Comparison of ENCODE assay signal across 16 mouse cellular contexts in genomic region chr12:9579301-9580030, GRCm38 (mm10). TPM values are rescaled to one million over a fixed set of nuclear protein-coding genes. Genes with fewer than 3 reads are reported as not detected.
DNase-seq lines count a peak whose midpoint lies in the region; ATAC-seq and TF ChIP-seq lines count a peak whose summit lies in the region.
"Had no signal": no experiment of that assay in that cellular context is flagged by ENCODE, and none has a peak within 500 bp of the region (broad histone marks: within the 10 kb centered on the region; RNA-seq: fewer than 3 reads in every experiment).

No protein-coding gene starts in this region.

- no peak for ATAC-seq in hindbrain, embryonic 16.5 days
- no peak for ATAC-seq in neural tube, embryonic 15.5 days (ENCODE audit: low FRiP score)
- ATAC-seq in heart, postnatal 0 days (ENCODE audit: insufficient read depth, low read depth), result no peak
- ATAC-seq in stomach, postnatal 0 days (ENCODE audit: low FRiP score, low TSS enrichment), result no peak
- ATAC-seq: forebrain, embryonic 13.5 days had no signal

- H3K9me3 ChIP-seq in hindbrain, embryonic 10.5 days, result no peaks in the 10 kb centered on the region
- no peaks in the 10 kb centered on the region for H3K9me3 ChIP-seq in hindbrain, embryonic 16.5 days (ENCODE audit: control insufficient read depth, low read length)
- no peaks in the 10 kb centered on the region for H3K9me3 ChIP-seq in neural tube, embryonic 15.5 days (replicated peaks)
- H3K9me3 ChIP-seq in heart, postnatal 0 days (replicated peaks; ENCODE audit: control insufficient read depth, low read length), result no peaks in the 10 kb centered on the region
- no peaks in the 10 kb centered on the region for H3K9me3 ChIP-seq in stomach, postnatal 0 days (ENCODE audit: control insufficient read depth, low read length)
- H3K9me3 ChIP-seq: forebrain, embryonic 13.5 days had no signal

- H3K27me3 ChIP-seq in hindbrain, embryonic 10.5 days (ENCODE audit: insufficient read depth, poor library complexity, severe bottlenecking), result peaks cover 100% of the 10 kb centered on the region
- peaks cover 60% of the 10 kb centered on the region for H3K27me3 ChIP-seq in hindbrain, embryonic 16.5 days (replicated peaks; ENCODE audit: control insufficient read depth, insufficient read depth, low read length)
- H3K27me3 ChIP-seq in neural tube, embryonic 15.5 days (replicated peaks), result peaks cover 91% of the 10 kb centered on the region
- peaks cover 94% of the 10 kb centered on the region for H3K27me3 ChIP-seq in heart, postnatal 0 days (ENCODE audit: control insufficient read depth, insufficient read depth, low read length)
- H3K27me3 ChIP-seq in stomach, postnatal 0 days (ENCODE audit: control insufficient read depth, insufficient read depth, low read length), result peaks cover 10% of the 10 kb centered on the region

- WGBS in hindbrain, embryonic 10.5 days, result under 1% methylated on average over 31 of the region's 31 CpGs
- WGBS in hindbrain, embryonic 16.5 days, result 1% methylated on average over 31 of the region's 31 CpGs
- WGBS in neural tube, embryonic 15.5 days, result 2% methylated on average over 31 of the region's 31 CpGs
- 9% methylated on average over 31 of the region's 31 CpGs for WGBS in heart, postnatal 0 days
- WGBS in stomach, postnatal 0 days, result 35% methylated on average over 31 of the region's 31 CpGs

- H3K9ac ChIP-seq in hindbrain, embryonic 16.5 days (ENCODE audit: low read depth, low read length), result no peak overlapping the region
- no peak overlapping the region for H3K9ac ChIP-seq in neural tube, embryonic 15.5 days (replicated peaks)
- no peak overlapping the region for H3K9ac ChIP-seq in heart, postnatal 0 days (replicated peaks; ENCODE audit: low read depth, low read length)
- H3K9ac ChIP-seq in stomach, postnatal 0 days (ENCODE audit: low read length), result no peak overlapping the region
- H3K9ac ChIP-seq: forebrain, embryonic 13.5 days had no signal

- H3K36me3 ChIP-seq in hindbrain, embryonic 10.5 days, result no peaks in the 10 kb centered on the region
- H3K36me3 ChIP-seq in hindbrain, embryonic 16.5 days (ENCODE audit: control insufficient read depth, insufficient read depth, low read length), result no peaks in the 10 kb centered on the region
- H3K36me3 ChIP-seq in neural tube, embryonic 15.5 days, result no peaks in the 10 kb centered on the region
- H3K36me3 ChIP-seq in heart, postnatal 0 days (replicated peaks; ENCODE audit: control insufficient read depth, insufficient read depth, low read length), result no peaks in the 10 kb centered on the region
- H3K36me3 ChIP-seq in stomach, postnatal 0 days (ENCODE audit: control insufficient read depth, insufficient read depth, low read length), result no peaks in the 10 kb centered on the region
- H3K36me3 ChIP-seq: G1E had no signal

- no peak for TF ChIP-seq EP300 in heart, postnatal 0 days (IDR thresholded peaks at IDR 0.05; ENCODE audit: low read depth)
- TF ChIP-seq EP300 in stomach, postnatal 0 days (optimal IDR thresholded peaks at IDR 0.05), result no peak

- TF ChIP-seq CTCF in heart, postnatal 0 days (IDR thresholded peaks at IDR 0.05; ENCODE audit: low read depth), result no peak
- no peak for TF ChIP-seq CTCF in stomach, postnatal 0 days (IDR thresholded peaks at IDR 0.05; ENCODE audit: low read depth)

- peaks cover 26% of the 10 kb centered on the region for H3K4me1 ChIP-seq in hindbrain, embryonic 10.5 days (replicated peaks)
- peaks cover 4% of the 10 kb centered on the region for H3K4me1 ChIP-seq in hindbrain, embryonic 16.5 days (ENCODE audit: control insufficient read depth, insufficient read depth, low read depth, low read length)
- peaks cover 29% of the 10 kb centered on the region for H3K4me1 ChIP-seq in neural tube, embryonic 15.5 days
- no peaks in the 10 kb centered on the region; the same call in 1 of the 2 replicates for H3K4me1 ChIP-seq in heart, postnatal 0 days (ENCODE audit: control insufficient read depth, insufficient read depth)
- no peaks in the 10 kb centered on the region for H3K4me1 ChIP-seq in stomach, postnatal 0 days (replicated peaks; ENCODE audit: control insufficient read depth, insufficient read depth)

- no peak overlapping the region for H3K4me3 ChIP-seq in hindbrain, embryonic 10.5 days
- no peak overlapping the region for H3K4me3 ChIP-seq in hindbrain, embryonic 16.5 days (ENCODE audit: low read length)
- H3K4me3 ChIP-seq in neural tube, embryonic 15.5 days (replicated peaks), result no peak overlapping the region
- H3K4me3 ChIP-seq in heart, postnatal 0 days (ENCODE audit: low read depth, low read length), result no peak overlapping the region
- H3K4me3 ChIP-seq in stomach, postnatal 0 days (ENCODE audit: low read depth, low read length), result 0 out of 2 replicates have a peak overlapping the region, but pooled peaks have one; percentile 2

- peak; percentile 44 for DNase-seq in hindbrain, embryonic 10.5 days (ENCODE audit: low spot score)
- peak; percentile 65 for DNase-seq in neural tube, embryonic 10.5 days (ENCODE audit: extremely low spot score, low spot score)
- DNase-seq in heart, postnatal 0 days (ENCODE audit: low spot score), result no peak
- DNase-seq in stomach, postnatal 0 days (ENCODE audit: low spot score), result no peak
- DNase-seq in adrenal gland, adult (ENCODE audit: inconsistent age in 2 of 2, low spot score in 1 of 2), result no peak
- DNase-seq: adrenal gland, postnatal 14 days; cerebellum, adult 9-10 months; spleen, adult 18-20 months had no signal

- no peak overlapping the region for H3K4me2 ChIP-seq in hindbrain, embryonic 16.5 days (ENCODE audit: low read length)
- no peak overlapping the region for H3K4me2 ChIP-seq in neural tube, embryonic 15.5 days
- H3K4me2 ChIP-seq in heart, postnatal 0 days (ENCODE audit: low read depth, low read length), result 0 out of 2 replicates have a peak overlapping the region, but pooled peaks have one; percentile 13
- peak overlapping the region; percentile 20 for H3K4me2 ChIP-seq in stomach, postnatal 0 days (replicated peaks; ENCODE audit: low read depth)
- H3K4me2 ChIP-seq: forebrain, embryonic 13.5 days had no signal

- no peak overlapping the region for H3K27ac ChIP-seq in hindbrain, embryonic 10.5 days
- H3K27ac ChIP-seq in hindbrain, embryonic 16.5 days (ENCODE audit: low read depth, low read length), result no peak overlapping the region
- no peak overlapping the region for H3K27ac ChIP-seq in neural tube, embryonic 15.5 days (replicated peaks)
- H3K27ac ChIP-seq in heart, postnatal 0 days (ENCODE audit: low read depth), result no peak overlapping the region
- H3K27ac ChIP-seq in stomach, postnatal 0 days (replicated peaks), result no peak overlapping the region
- H3K27ac ChIP-seq: forebrain, embryonic 13.5 days had no signal

RNA-seq across cellular contexts. Expression of gene Osr1, which starts 9.6 kb away (rescaled TPM):
- polyA plus RNA-seq in hindbrain, embryonic 10.5 days (2016; fragmentation: Nextera tagmentation; extraction: Ambion mirVana), result 5.1 and 7.8 TPM in 2 replicates
- polyA plus RNA-seq in hindbrain, embryonic 16.5 days (2015; fragmentation: Nextera tagmentation; extraction: Ambion mirVana), result 9.3 and 14.5 TPM in 2 replicates
- 6.6 and 11.1 TPM in 2 replicates for polyA plus RNA-seq in neural tube, embryonic 15.5 days (2015; fragmentation: Nextera tagmentation; extraction: Ambion mirVana)
- total RNA-seq in heart, postnatal 0 days (2014; rRNA removed; ENCODE audit: low replicate concordance), result 18.7 and 28.1 TPM in 2 replicates
- 3.1 and 5.1 TPM in 2 replicates for polyA plus RNA-seq in heart, postnatal 0 days (2015; fragmentation: Nextera tagmentation; extraction: Ambion mirVana)
- polyA plus RNA-seq in stomach, postnatal 0 days (2015; fragmentation: Nextera tagmentation; extraction: Ambion mirVana), result 17.0 and 18.5 TPM in 2 replicates
- total RNA-seq: G1E; hematopoietic stem cell, adult 5-6 weeks; liver, adult 2 months; megakaryocyte, adult 5-6 weeks; neutrophil, adult 5-6 weeks had no signal
- polyA plus RNA-seq: G1E; liver, adult 2 months had no signal

Comparison
In these comparisons a context has a peak if more than half of its experiments do, and no peak if none do; other contexts are left out.
1. DNase-seq: peak in hindbrain, embryonic 10.5 days (single experiment) and neural tube, embryonic 10.5 days (single experiment); none in heart, postnatal 0 days (single experiment), stomach, postnatal 0 days (single experiment) and adrenal gland, adult (0 of 2).
2. H3K4me2 ChIP-seq: peak in heart, postnatal 0 days (single experiment) and stomach, postnatal 0 days (single experiment); none in hindbrain, embryonic 16.5 days (single experiment) and neural tube, embryonic 15.5 days (single experiment).